Mouse (Mus musculus) midbrain, embryonic 14.5 days (tissue): ENCODE measurements at regions not wholly inside any gene's neighbourhood (a gene's known extent, or its start where the extent isn't known, plus 50 kb on each side); places are given as distances from the start of the nearest gene placed in this dataset.
A peak's percentile ranks its signal among the peaks of the same experiment; 100 is the strongest.

Experiments
- ATAC-seq: fragments of 200-750 bp; cut with Nextera tagmentation; 2 replicates; pipeline ENCODE4 v1.8.0; 2017; ENCODE audit warnings: moderate number of reproducible peaks, moderate library complexity; ENCODE audit not compliant: low FRiP score, low TSS enrichment
- DNase-seq: peaks from one replicate; pipeline ENCODE4 v3.0.0-alpha.2; 2015
- H3K27ac ChIP-seq: fragments of 300-500 bp; sonication (generic); replicated peaks from 2 replicates; pipeline ENCODE4 v1.5.1; 2014; ENCODE audit warnings: mild to moderate bottlenecking, low read depth, low read length, moderate library complexity
- H3K27me3 ChIP-seq: fragments of 300-500 bp; sonication (generic); 2 replicates; pipeline ENCODE4 v1.6.1; 2014; ENCODE audit warnings: low read length, control low read depth, mixed read lengths; ENCODE audit not compliant: control insufficient read depth, insufficient read depth
- H3K36me3 ChIP-seq: fragments of 300-500 bp; sonication (generic); 2 replicates; pipeline ENCODE4 v1.6.1; 2014; ENCODE audit warnings: low read length, control low read depth; ENCODE audit not compliant: control insufficient read depth, insufficient read depth
- H3K4me1 ChIP-seq: fragments of 300-500 bp; sonication (generic); 2 replicates; pipeline ENCODE4 v1.6.1; 2014; ENCODE audit warnings: mild to moderate bottlenecking, antibody characterized with exemption, low read length, control low read depth; ENCODE audit not compliant: control insufficient read depth, insufficient read depth
- H3K4me2 ChIP-seq: fragments of 300-500 bp; sonication (generic); 2 replicates; pipeline ENCODE4 v1.6.1; 2014; ENCODE audit warnings: mild to moderate bottlenecking, low read length, moderate library complexity
- H3K4me3 ChIP-seq: fragments of 300-500 bp; sonication (generic); replicated peaks from 2 replicates; pipeline ENCODE4 v1.5.1; 2014; ENCODE audit warnings: low read depth, low read length
- H3K9ac ChIP-seq: fragments of 300-500 bp; sonication (generic); replicated peaks from 2 replicates; pipeline ENCODE4 v1.6.1; 2014; ENCODE audit warnings: mild to moderate bottlenecking, low read length, moderate library complexity
- H3K9me3 ChIP-seq: fragments of 300-500 bp; sonication (generic); 2 replicates; pipeline ENCODE4 v1.6.1; 2016; ENCODE audit warnings: low read length, control low read depth, mixed read lengths; ENCODE audit not compliant: control insufficient read depth
- WGBS: fragments of 180-500 bp; shearing (Covaris S2); extraction: QIAGEN DNeasy Blood & Tissue Kit; methylation state at CpG from one replicate; pipeline ENCODE4 v1.1.7; 2014; 5-methylcytosine and 5-hydroxymethylcytosine counted together

DNA sequence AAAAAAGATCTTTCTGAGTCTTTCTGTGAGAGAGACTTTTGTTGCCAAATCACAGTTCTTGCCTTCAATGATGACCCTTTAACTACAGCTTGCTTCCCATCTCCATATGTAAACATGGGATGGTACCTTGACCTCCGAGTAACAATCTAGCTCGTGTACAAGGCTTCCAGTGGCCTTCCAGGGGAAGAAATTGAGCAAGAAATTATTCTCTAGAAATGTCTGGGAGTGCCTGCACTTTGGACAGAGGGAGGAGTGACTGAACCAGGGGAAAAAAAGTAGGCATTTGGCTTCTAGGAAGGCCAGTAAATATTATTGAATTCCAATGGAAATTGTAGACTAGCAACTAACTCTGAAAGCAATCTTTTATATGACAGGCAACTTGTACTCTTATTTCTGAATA, 287.8 kb upstream of the Mpdz start:
- H3K9me3 ChIP-seq, result no peaks in the 10 kb centered on the region
- ATAC-seq (no peak), DNase-seq (no peak)
- H3K4me2 ChIP-seq, result no peak overlapping the region
- 88% methylated on average over 2 of the region's 2 CpGs for WGBS
- H3K4me1 ChIP-seq, result peaks cover 10% of the 10 kb centered on the region
- no peaks in the 10 kb centered on the region for H3K36me3 ChIP-seq
- no peak overlapping the region for H3K27ac ChIP-seq
- H3K9ac ChIP-seq, result no peak overlapping the region
- no peak overlapping the region for H3K4me3 ChIP-seq
- no peaks in the 10 kb centered on the region for H3K27me3 ChIP-seq

DNA sequence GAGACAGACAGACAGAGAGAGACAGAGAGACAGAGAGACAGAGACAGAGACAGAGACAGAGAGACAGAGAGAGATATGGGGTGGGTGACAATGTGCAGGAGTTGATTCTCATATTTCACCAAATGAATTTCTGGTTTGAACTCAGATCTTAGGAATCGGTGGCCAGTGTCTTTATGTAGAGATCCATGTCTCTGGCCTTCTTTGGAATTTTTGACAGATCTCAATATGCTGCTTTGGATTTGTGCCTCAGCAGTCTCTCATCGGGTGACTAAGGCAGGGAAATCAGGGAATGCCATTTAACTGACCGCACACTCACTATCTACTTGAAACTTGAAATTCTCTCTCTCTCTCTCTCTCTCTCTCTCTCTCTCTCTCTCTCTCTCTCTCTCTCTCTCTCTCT, 286.3 kb upstream of the Mpdz start:
- Histone ChIP-seq H3K4me1 (peaks cover 10% of the 10 kb centered on the region), H3K9me3 (no peaks in the 10 kb centered on the region), H3K27ac (no peak overlapping the region), H3K4me3 (no peak overlapping the region), H3K36me3 (no peaks in the 10 kb centered on the region), H3K9ac (no peak overlapping the region), H3K27me3 (no peaks in the 10 kb centered on the region), H3K4me2 (no peak overlapping the region)
- ATAC-seq, result no peak
- WGBS, result 78% methylated on average over 3 of the region's 3 CpGs
- DNase-seq, result no peak

DNA sequence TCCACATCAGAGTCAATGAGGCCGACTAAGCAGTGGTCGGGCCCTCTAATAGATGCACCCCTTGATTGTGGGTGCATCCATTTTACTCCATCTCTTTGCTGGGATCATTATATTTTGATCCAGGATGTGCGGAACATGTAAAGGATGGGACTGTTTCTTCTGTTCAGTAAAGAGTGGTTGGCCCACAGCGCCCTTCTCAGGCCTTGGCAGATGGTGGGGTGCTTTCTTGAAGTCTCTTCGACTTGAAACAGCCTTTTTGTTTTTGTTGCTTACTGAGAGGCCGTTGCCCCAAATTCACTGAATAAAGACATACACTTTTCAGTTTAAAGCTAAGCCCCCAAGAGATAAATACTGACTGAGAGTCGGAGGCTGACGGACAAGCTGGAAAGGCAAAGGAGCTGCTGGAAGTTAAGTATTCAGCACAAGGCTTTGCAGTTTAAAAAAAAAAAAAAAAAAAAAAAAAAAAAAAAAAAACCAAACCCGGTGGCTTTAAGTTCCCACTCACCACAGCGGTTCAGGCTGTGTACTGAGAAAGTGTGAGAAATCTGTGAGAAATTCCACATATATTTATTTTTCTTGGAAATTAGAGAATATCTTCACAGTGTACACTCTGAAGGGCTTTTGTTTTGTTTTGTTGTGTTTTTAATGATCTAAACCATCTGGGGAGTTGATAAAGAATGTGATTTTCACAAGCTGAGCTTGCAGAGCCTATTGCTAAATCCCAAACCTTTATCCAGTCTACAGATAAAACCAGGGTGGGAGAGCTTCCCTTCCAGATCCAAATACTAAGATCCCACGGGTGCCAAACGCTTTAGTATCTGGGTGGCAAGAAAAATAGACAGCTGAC, 285.3 kb upstream of the Mpdz start:
- H3K4me3 ChIP-seq, result no peak overlapping the region
- no peaks in the 10 kb centered on the region for H3K36me3 ChIP-seq
- peaks cover 10% of the 10 kb centered on the region for H3K4me1 ChIP-seq
- ATAC-seq (peak; percentile 49; the same call in 1 of the 2 replicates), DNase-seq (peak; percentile 60)
- peak overlapping the region; percentile 7 for H3K4me2 ChIP-seq
- H3K9me3 ChIP-seq, result no peaks in the 10 kb centered on the region
- H3K27ac ChIP-seq, result peak overlapping the region; percentile 80
- 18% methylated on average over 12 of the region's 12 CpGs for WGBS
- H3K9ac ChIP-seq, result no peak overlapping the region
- no peaks in the 10 kb centered on the region for H3K27me3 ChIP-seq

GRCm38 (mm10) chr4:81726761-81727723, 284.4 kb upstream of the Mpdz start:
- Histone ChIP-seq H3K4me1 (peaks cover 10% of the 10 kb centered on the region), H3K27ac (peak overlapping the region; percentile 80), H3K9ac (no peak overlapping the region; the same call in 1 of the 2 replicates), H3K9me3 (no peaks in the 10 kb centered on the region), H3K27me3 (no peaks in the 10 kb centered on the region), H3K4me2 (peak overlapping the region; percentile 7), H3K4me3 (no peak overlapping the region), H3K36me3 (no peaks in the 10 kb centered on the region)
- 19% methylated on average over 16 of the region's 16 CpGs for whole genome bisulfite sequencing
- DNase-seq (peak; percentile 76), ATAC-seq (peak; percentile 83)

- no peak for DNase-seq
- ATAC-seq, result no peak
- Histone ChIP-seq H3K4me2 (no peak overlapping the region), H3K9ac (no peak overlapping the region), H3K4me1 (peaks cover 10% of the 10 kb centered on the region), H3K4me3 (no peak overlapping the region), H3K36me3 (no peaks in the 10 kb centered on the region), H3K27ac (no peak overlapping the region), H3K27me3 (no peaks in the 10 kb centered on the region), H3K9me3 (no peaks in the 10 kb centered on the region)
- WGBS, result 95% methylated on average over 2 of the region's 2 CpGs
Observed at GRCm38 (mm10) chr4:81724751-81725150, 282.1 kb upstream of the Mpdz start.

GRCm38 (mm10) chr4:81712378-81712777, 269.8 kb upstream of the Mpdz start:
- no peak for ATAC-seq
- 66% methylated on average over 1 of the region's 1 CpGs for WGBS

GRCm38 (mm10) chr4:81695182-81695581, 252.6 kb upstream of the Mpdz start:
- no peak overlapping the region for H3K4me3 ChIP-seq
- no peaks in the 10 kb centered on the region for H3K27me3 ChIP-seq
- H3K9ac ChIP-seq, result no peak overlapping the region
- no peak overlapping the region for H3K4me2 ChIP-seq
- H3K4me1 ChIP-seq, result no peaks in the 10 kb centered on the region
- H3K27ac ChIP-seq, result no peak overlapping the region
- DNase-seq (peak; percentile 8), ATAC-seq (no peak)
- no peaks in the 10 kb centered on the region for H3K9me3 ChIP-seq
- no peaks in the 10 kb centered on the region for H3K36me3 ChIP-seq

More at GRCm38 (mm10) chr4:81712378-81712777, 269.8 kb upstream of the Mpdz start:
- Histone ChIP-seq H3K27ac (no peak overlapping the region), H3K4me2 (no peak overlapping the region), H3K4me3 (no peak overlapping the region), H3K9me3 (no peaks in the 10 kb centered on the region), H3K36me3 (no peaks in the 10 kb centered on the region), H3K27me3 (no peaks in the 10 kb centered on the region), H3K4me1 (no peaks in the 10 kb centered on the region), H3K9ac (no peak overlapping the region)
- DNase-seq, result no peak

GRCm38 (mm10) chr4:81677205-81677604, 234.6 kb upstream of the Mpdz start:
- H3K4me2 ChIP-seq, result no peak overlapping the region
- ATAC-seq (no peak), DNase-seq (no peak)
- no peaks in the 10 kb centered on the region for H3K4me1 ChIP-seq
- H3K27me3 ChIP-seq, result no peaks in the 10 kb centered on the region
- H3K27ac ChIP-seq, result no peak overlapping the region
- H3K36me3 ChIP-seq, result no peaks in the 10 kb centered on the region
- H3K9me3 ChIP-seq, result no peaks in the 10 kb centered on the region
- no peak overlapping the region for H3K4me3 ChIP-seq
- WGBS, result 81% methylated on average over 2 of the region's 2 CpGs
- no peak overlapping the region for H3K9ac ChIP-seq
